Mouse (Mus musculus) kidney, adult 2 months (tissue): ENCODE measurements around the gene Slc17a7.

Experiments used
- CTCF ChIP-seq: fragments of 200-500 bp; conservative IDR thresholded peaks from 2 replicates; pipeline ENCODE4 v1.5.1; 2011; ENCODE audit warnings: low read depth, mild to moderate bottlenecking, control low read depth, low read length, moderate library complexity, mixed read lengths; ENCODE audit not compliant: insufficient read depth, insufficient read length
- POLR2A ChIP-seq: fragments of 200-500 bp; IDR thresholded peaks from one replicate; pipeline ENCODE4 v1.6.1; 2011; ENCODE audit warnings: low read depth, low read length, control low read depth

DNA sequence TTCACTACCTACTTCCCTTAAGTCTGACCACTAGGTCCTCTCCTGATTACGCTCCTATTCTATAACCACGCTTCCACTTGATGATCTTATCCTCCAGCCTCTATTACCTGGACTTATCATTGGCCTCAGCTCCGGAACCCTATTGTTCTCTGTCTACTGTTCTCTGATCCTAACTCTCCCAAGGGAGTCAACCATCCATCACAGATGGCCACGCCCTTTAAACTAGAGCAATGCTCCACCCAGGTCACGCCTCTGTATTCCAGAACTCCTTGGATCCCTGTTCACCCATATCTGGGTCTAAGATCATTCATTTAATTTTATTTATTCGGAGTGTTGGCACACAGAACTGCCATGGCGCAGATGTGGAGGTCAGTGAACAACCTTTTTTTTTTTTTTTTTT, 48.6 kb downstream of the Slc17a7 start:
- TF ChIP-seq POLR2A (no peak), CTCF (no peak)
